Mouse (Mus musculus): ENCODE data around the gene Iscu. TPM values are rescaled to one million over a fixed set of nuclear protein-coding genes. Genes with fewer than 3 reads are reported as not detected.

Iscu gene
- total RNA-seq, 1 experiment = 78.4 TPM

DNA sequence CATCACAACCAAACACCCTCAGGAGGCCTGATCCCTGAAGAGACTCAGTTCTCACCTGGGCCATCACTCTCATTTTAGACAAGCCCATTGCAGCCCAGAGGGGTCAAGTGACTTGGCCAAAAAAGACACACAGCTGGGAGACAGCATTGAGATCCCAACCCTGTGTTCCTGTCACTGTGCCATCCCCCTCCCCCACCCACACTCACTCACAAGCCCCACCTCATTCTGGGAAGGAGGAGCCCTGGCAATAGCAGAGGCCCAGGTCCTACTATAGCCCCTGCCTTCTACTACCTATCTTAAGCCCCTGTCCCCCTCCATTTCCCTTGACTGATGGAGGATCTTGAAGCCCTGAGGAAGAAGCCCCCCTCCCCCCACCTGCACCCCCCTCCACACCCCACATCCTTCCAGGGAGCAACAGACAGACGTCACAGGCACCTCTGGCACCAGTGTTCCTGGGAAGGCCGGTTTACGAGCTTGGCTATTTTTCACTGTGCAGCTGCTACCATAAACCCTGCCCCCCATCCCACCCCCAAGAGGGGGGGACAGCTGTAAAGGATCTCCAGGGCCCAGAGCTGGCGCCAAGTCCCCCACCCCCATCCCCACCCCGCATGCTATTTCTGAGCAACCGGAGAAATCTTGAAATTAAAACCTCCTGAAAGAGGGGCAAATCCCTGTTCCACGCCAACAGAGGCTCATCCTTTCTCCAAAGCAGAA lies 16.7 kb downstream of the Iscu start:
- no peak for DNase-seq (ENCODE audit: low read depth, low spot score)
- in situ Hi-C loops (cut with MboI; ENCODE audit: low sequenced_read_pairs in 2 of 2, unreplicated experiment in 2 of 2) = no loop called here
- H3K9ac ChIP-seq (ENCODE audit: insufficient read depth, low read depth, low read length, poor library complexity, severe bottlenecking) = no peak overlapping the region
- TF ChIP-seq ZNF384 (IDR thresholded peaks at IDR 0.05; ENCODE audit: low read depth, low read length) = no peak
- no peak for TF ChIP-seq CHD2 (IDR thresholded peaks at IDR 0.05; ENCODE audit: low read depth, low read length)
- no peak for TF ChIP-seq MAFK (IDR thresholded peaks at IDR 0.05; ENCODE audit: insufficient read depth, low read depth, low read length)
- TF ChIP-seq ZC3H11A (IDR thresholded peaks at IDR 0.05; ENCODE audit: borderline replicate concordance, low read depth, low read length) = no peak
- TF ChIP-seq HCFC1 (IDR thresholded peaks at IDR 0.05; ENCODE audit: borderline replicate concordance, insufficient read depth, low read length) = no peak
- no peak overlapping the region for H3K4me3 ChIP-seq (ENCODE audit: insufficient read depth in 1 of 2, low read depth in 1 of 2, low read length in 2 of 2, poor library complexity in 1 of 2, severe bottlenecking in 1 of 2)
- H3K36me3 ChIP-seq (ENCODE audit: control insufficient read depth, insufficient read depth, low read length, poor library complexity, severe bottlenecking) = no peaks in the 10 kb centered on the region
- H3K4me1 ChIP-seq (ENCODE audit: control insufficient read depth in 2 of 2, insufficient read depth in 2 of 2, low read length in 2 of 2, poor library complexity in 1 of 2) = peaks cover 0 to 10% of the 10 kb centered on the region in 2 experiments; a peak in 1 of 4 replicates
- no peaks in the 10 kb centered on the region for H3K9me3 ChIP-seq (ENCODE audit: control insufficient read depth, insufficient read depth, low read depth, low read length)
- H3K27ac ChIP-seq (ENCODE audit: insufficient read depth, low read depth, low read length, poor library complexity, severe bottlenecking) = no peak overlapping the region

DNA sequence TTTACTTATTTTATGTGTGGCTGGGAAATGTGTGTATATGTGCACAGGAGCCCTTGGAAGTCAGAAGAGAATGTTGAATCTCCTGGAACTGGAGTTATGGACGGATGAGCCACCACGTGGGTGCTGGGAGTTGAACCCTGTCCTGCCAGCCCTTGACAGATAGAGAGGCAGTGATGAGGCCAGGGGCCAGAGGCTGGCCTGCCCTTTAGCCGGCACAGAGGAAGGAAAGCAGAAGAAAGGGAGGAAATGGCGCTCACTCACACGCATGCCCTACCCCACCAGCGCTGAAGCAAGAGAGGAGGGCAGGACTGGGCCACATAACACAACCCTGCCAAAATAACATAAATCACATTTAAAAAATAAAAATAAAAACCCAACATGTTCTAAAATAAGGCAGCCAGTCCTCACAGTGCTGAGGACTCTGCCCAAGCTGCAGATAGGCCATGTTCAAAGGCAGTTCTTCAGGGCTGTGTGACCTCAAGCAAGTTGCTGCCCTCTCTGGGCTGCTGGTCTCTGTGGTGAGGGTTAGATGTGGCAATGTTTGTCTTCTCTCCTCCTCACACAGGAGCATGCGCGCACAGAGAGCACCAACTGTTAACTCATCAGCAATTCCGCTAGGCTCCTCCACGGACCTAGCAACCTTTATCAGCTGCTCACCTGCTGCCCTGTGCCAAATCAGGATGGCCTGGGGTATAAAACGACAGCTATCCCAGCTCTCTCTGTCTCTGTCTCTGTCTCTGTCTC lies 18.1 kb downstream of the Iscu start:
- TF ChIP-seq CHD2 (IDR thresholded peaks at IDR 0.05; ENCODE audit: low read depth, low read length) = no peak
- TF ChIP-seq ZNF384 (IDR thresholded peaks at IDR 0.05; ENCODE audit: low read depth, low read length) = no peak
- no peak for TF ChIP-seq HCFC1 (IDR thresholded peaks at IDR 0.05; ENCODE audit: borderline replicate concordance, insufficient read depth, low read length)
- no peak for TF ChIP-seq ZC3H11A (IDR thresholded peaks at IDR 0.05; ENCODE audit: borderline replicate concordance, low read depth, low read length)
- TF ChIP-seq MAFK (IDR thresholded peaks at IDR 0.05; ENCODE audit: insufficient read depth, low read depth, low read length) = no peak
- no peaks in the 10 kb centered on the region for H3K36me3 ChIP-seq (ENCODE audit: control insufficient read depth, insufficient read depth, low read length, poor library complexity, severe bottlenecking)
- in situ Hi-C loops (cut with MboI; ENCODE audit: low sequenced_read_pairs in 2 of 2, unreplicated experiment in 2 of 2) = no loop called here
- H3K9me3 ChIP-seq (ENCODE audit: control insufficient read depth, insufficient read depth, low read depth, low read length) = no peaks in the 10 kb centered on the region
- peaks cover 0 to 10% of the 10 kb centered on the region in 2 experiments; a peak in 1 of 4 replicates for H3K4me1 ChIP-seq (ENCODE audit: control insufficient read depth in 2 of 2, insufficient read depth in 2 of 2, low read length in 2 of 2, poor library complexity in 1 of 2)
- H3K9ac ChIP-seq (ENCODE audit: insufficient read depth, low read depth, low read length, poor library complexity, severe bottlenecking) = no peak overlapping the region
- no peak for DNase-seq (ENCODE audit: low read depth, low spot score)
- no peak overlapping the region for H3K27ac ChIP-seq (ENCODE audit: insufficient read depth, low read depth, low read length, poor library complexity, severe bottlenecking)
- H3K4me3 ChIP-seq (ENCODE audit: insufficient read depth in 1 of 2, low read depth in 1 of 2, low read length in 2 of 2, poor library complexity in 1 of 2, severe bottlenecking in 1 of 2) = no peak overlapping the region

DNA sequence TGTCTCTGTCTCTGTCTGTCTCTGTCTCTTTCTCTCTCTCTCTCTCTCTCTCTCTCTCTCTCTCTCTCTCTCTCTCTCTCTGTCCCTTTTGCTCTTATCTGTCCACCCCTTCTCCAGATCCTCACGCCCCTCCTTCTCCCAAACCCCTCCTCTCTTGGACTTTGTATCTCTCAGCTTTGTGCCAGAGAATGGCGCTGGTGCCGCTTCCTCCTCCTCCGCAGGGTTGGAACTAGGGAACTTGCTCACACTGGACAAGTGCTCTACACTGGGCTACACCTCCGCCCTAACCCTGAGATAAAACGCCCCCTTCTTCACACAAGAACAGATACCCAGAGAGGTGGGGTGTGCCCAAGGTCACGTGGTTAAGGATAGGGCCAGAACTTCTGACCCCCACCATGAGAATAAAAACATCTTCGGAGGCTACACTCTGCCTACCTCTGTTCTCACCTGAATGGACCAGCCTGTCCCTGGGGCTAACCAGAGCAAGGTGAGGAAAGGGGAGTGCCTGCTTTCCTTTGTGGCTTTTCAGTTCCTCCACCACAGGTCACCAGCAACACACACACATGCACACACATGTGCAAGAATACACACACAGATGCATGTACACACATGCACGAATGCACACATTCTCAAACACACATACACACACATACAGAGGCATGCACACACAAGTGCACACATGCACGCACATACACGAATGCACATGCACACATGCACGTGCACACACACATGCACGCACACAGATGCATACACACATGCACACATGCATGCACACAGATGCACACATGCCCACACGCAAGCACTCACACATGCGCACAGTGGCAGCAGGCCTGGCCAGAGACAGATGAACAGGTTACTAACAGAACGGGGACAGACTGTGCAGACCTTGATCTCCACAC lies 18.9 kb downstream of the Iscu start:
- H3K4me1 ChIP-seq (ENCODE audit: control insufficient read depth in 2 of 2, insufficient read depth in 2 of 2, low read length in 2 of 2, poor library complexity in 1 of 2) = peaks cover 0 to 10% of the 10 kb centered on the region in 2 experiments; a peak in 2 of 4 replicates

More for the DNA sequence above, 18.9 kb downstream of the Iscu start:
- TF ChIP-seq MAFK (IDR thresholded peaks at IDR 0.05; ENCODE audit: insufficient read depth, low read depth, low read length) (no peak), ZC3H11A (IDR thresholded peaks at IDR 0.05; ENCODE audit: borderline replicate concordance, low read depth, low read length) (no peak), ZNF384 (IDR thresholded peaks at IDR 0.05; ENCODE audit: low read depth, low read length) (no peak), CHD2 (IDR thresholded peaks at IDR 0.05; ENCODE audit: low read depth, low read length) (no peak), HCFC1 (IDR thresholded peaks at IDR 0.05; ENCODE audit: borderline replicate concordance, insufficient read depth, low read length) (no peak)
- no peak overlapping the region for H3K4me3 ChIP-seq (ENCODE audit: insufficient read depth in 1 of 2, low read depth in 1 of 2, low read length in 2 of 2, poor library complexity in 1 of 2, severe bottlenecking in 1 of 2)
- no peaks in the 10 kb centered on the region for H3K36me3 ChIP-seq (ENCODE audit: control insufficient read depth, insufficient read depth, low read length, poor library complexity, severe bottlenecking)
- no peak for DNase-seq (ENCODE audit: low read depth, low spot score)
- H3K27ac ChIP-seq (ENCODE audit: insufficient read depth, low read depth, low read length, poor library complexity, severe bottlenecking) = no peak overlapping the region
- in situ Hi-C loops (cut with MboI; ENCODE audit: low sequenced_read_pairs in 2 of 2, unreplicated experiment in 2 of 2) = no loop called here
- no peaks in the 10 kb centered on the region for H3K9me3 ChIP-seq (ENCODE audit: control insufficient read depth, insufficient read depth, low read depth, low read length)
- no peak overlapping the region for H3K9ac ChIP-seq (ENCODE audit: insufficient read depth, low read depth, low read length, poor library complexity, severe bottlenecking)

Data from ES-E14 (cell line).